Mouse (Mus musculus) liver, embryonic 14.5 days (tissue): ENCODE data around the gene Cyp51.

Experiments
- CTCF ChIP-seq: IDR thresholded peaks from 2 replicates; pipeline ENCODE4 v1.5.1; 2016; ENCODE audit warnings: antibody characterized with exemption, low read depth, control low read depth
- EP300 ChIP-seq: IDR thresholded peaks from 2 replicates; pipeline ENCODE4 v1.6.1; 2016; ENCODE audit warnings: antibody characterized with exemption, low read depth

DNA sequence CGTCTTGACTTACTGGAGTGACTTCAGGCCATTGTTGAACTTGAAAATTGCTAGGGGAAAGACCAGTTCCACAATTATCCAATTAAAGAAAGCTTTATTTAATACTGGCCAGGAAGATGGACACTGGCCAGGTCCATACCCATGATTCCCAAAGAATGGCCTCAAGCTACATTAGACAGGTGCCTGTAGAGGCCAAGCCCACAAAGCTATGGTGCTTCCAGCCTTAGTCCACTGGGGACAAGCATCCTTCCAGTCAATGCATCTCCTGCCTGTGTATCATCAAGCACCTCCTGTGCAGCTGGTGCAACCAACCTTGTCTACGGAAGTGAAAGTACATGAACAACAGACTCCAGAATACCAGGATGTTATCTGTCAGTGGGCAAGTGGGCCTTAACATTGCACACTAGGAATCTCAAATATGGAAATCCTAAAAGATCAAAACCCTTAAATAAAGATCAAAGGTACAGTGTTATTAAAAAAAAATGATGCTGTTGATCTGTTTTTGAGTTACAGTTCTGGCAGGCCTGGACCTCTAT, 1.2 kb upstream of the Cyp51 start:
- TF ChIP-seq CTCF (no peak), EP300 (no peak)
